Mouse (Mus musculus) MEL (cell line): Measurements from ENCODE around the gene Tmem253. TPM values are rescaled to one million over a fixed set of nuclear protein-coding genes. Genes with fewer than 3 reads are reported as not detected.

ENCODE experiments used
- polyA plus RNA-seq, 2 experiments: library from polyadenylated mRNA; stranded (reverse) in 1 of 2; unstranded in 1 of 2; fragments of >175 nt in 1 of 2; fragments of >200 nt in 1 of 2; gene quantifications; 2 replicates each; pipeline versions ENCODE4 v1.2.1 to v1.2.4; 2012; ENCODE audit warnings: low replicate concordance in 2 of 2, low read depth in 1 of 2; ENCODE audit not compliant: insufficient read length in 2 of 2, insufficient read depth in 1 of 2, missing spikeins in 1 of 2
- total RNA-seq: library from RNA; depleted of rRNA; stranded (reverse); fragments of 300-350 nt; gene quantifications from 2 replicates; pipeline ENCODE4 v1.2.3, GENCODE M21; 2012; rRNA removed

The Tmem253 gene
- total and polyA plus RNA-seq, 3 experiments: 0.46 to 3.6 TPM; not detected in 1

Other genes with a start within 250 kb of the Tmem253 start
- not detected in 2 replicates for gene Ang4, start 242.1 kb upstream of the Tmem253 start, total RNA-seq
- gene Ang4, start 242.1 kb upstream of the Tmem253 start, polyA plus RNA-seq: not detected
- gene AY358078, start 215.6 kb upstream of the Tmem253 start, total RNA-seq: not detected in 2 replicates
- gene AY358078, start 215.6 kb upstream of the Tmem253 start, polyA plus RNA-seq: not detected
- not detected in 2 replicates for gene Ear6, start 162.0 kb upstream of the Tmem253 start, total RNA-seq
- gene Ear6, start 162.0 kb upstream of the Tmem253 start, polyA plus RNA-seq: not detected
- 26.1 and 28.3 TPM in 2 replicates for gene Mettl17, start 130.8 kb upstream of the Tmem253 start, total RNA-seq
- 10 to 100 TPM in 1 of 2 experiments, not detected in 1; 54.4 TPM for gene Mettl17, start 130.8 kb upstream of the Tmem253 start, polyA plus RNA-seq
- gene Slc39a2, start 122.8 kb upstream of the Tmem253 start, total RNA-seq: 0.07 TPM in 1 of 2 replicates, not detected in the other
- under 1 TPM in 1 of 2 experiments, not detected in 1; 0.07 TPM for gene Slc39a2, start 122.8 kb upstream of the Tmem253 start, polyA plus RNA-seq
- 11.2 and 17.0 TPM in 2 replicates for gene Ndrg2, start 101.5 kb upstream of the Tmem253 start, total RNA-seq
- gene Ndrg2, start 101.5 kb upstream of the Tmem253 start, polyA plus RNA-seq: 10 to 100 TPM in 1 of 2 experiments, not detected in 1; 48.6 TPM
- not detected in 2 replicates for gene Tppp2, start 97.2 kb upstream of the Tmem253 start, total RNA-seq
- gene Tppp2, start 97.2 kb upstream of the Tmem253 start, polyA plus RNA-seq: not detected
- not detected in 2 replicates for gene Rnase13, start 92.9 kb upstream of the Tmem253 start, total RNA-seq
- not detected for gene Rnase13, start 92.9 kb upstream of the Tmem253 start, polyA plus RNA-seq
- gene Arhgef40, start 30.9 kb upstream of the Tmem253 start, total RNA-seq: 6.4 and 9.9 TPM in 2 replicates
- gene Arhgef40, start 30.9 kb upstream of the Tmem253 start, polyA plus RNA-seq: 100 to 1,000 TPM in 1 of 2 experiments, 10 to 100 TPM in 1; 37.5 to 150 TPM
- 32.1 and 36.3 TPM in 2 replicates for gene Zfp219, start 5.1 kb downstream of the Tmem253 start, total RNA-seq
- 10 to 100 TPM in 1 of 2 experiments, not detected in 1; 46.9 TPM for gene Zfp219, start 5.1 kb downstream of the Tmem253 start, polyA plus RNA-seq
- gene Olfr221, start 26.8 kb downstream of the Tmem253 start, total RNA-seq: not detected in 2 replicates
- not detected for gene Olfr221, start 26.8 kb downstream of the Tmem253 start, polyA plus RNA-seq
- 272 and 346 TPM in 2 replicates for gene Hnrnpc, start 88.4 kb downstream of the Tmem253 start, total RNA-seq
- 1,000 to 10,000 TPM in 1 of 2 experiments, 100 to 1,000 TPM in 1; 626 to 3,096 TPM for gene Hnrnpc, start 88.4 kb downstream of the Tmem253 start, polyA plus RNA-seq
- gene Rpgrip1, start 95.0 kb downstream of the Tmem253 start, total RNA-seq: 3.7 and 4.8 TPM in 2 replicates
- gene Rpgrip1, start 95.0 kb downstream of the Tmem253 start, polyA plus RNA-seq: 10 to 100 TPM in 1 of 2 experiments, not detected in 1; 36.0 TPM
- gene Supt16, start 181.8 kb downstream of the Tmem253 start, total RNA-seq: 87.1 and 97.3 TPM in 2 replicates
- gene Supt16, start 181.8 kb downstream of the Tmem253 start, polyA plus RNA-seq: 100 to 1,000 TPM; 114 to 145 TPM
- gene Chd8, start 242.1 kb downstream of the Tmem253 start, total RNA-seq: 46.5 and 47.5 TPM in 2 replicates
- 10 to 100 TPM; 73.5 to 85.6 TPM for gene Chd8, start 242.1 kb downstream of the Tmem253 start, polyA plus RNA-seq